ENCODE assay signal across 26 mouse cellular contexts in the genomic region with DNA sequence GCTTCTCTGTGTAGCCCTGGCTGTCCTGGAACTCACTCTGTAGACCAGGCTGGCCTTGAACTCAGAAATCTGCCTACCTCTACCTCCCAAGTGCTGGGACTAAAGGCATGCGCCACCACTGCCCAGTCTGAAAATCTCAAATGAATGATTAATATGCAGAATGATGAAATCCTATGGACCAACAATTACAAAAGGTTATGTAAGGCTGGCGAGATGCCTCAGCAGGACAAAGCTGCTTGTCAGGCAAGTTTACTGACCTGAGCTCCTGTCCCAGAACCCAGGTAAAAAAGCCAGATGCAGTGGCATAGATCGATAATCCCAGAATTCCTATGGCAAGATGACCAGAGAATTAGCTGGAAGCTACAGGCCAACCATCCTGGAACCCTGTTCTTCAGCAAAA. TPM values are rescaled to one million over a fixed set of nuclear protein-coding genes. Genes with fewer than 3 reads are reported as not detected.
DNase-seq lines count a peak whose midpoint lies in the region; ATAC-seq and TF ChIP-seq lines count a peak whose summit lies in the region.
"Had no signal": no experiment of that assay in that cellular context is flagged by ENCODE, and none has a peak within 500 bp of the region (broad histone marks: within the 10 kb centered on the region; RNA-seq: fewer than 3 reads in every experiment).

No protein-coding gene starts in this region.

- H3K4me3 ChIP-seq in kidney, adult 2 months (ENCODE audit: insufficient read depth, low read depth, low read length): no peak overlapping the region
- no peak overlapping the region for H3K4me3 ChIP-seq in kidney, embryonic 14.5 days (ENCODE audit: low read length)
- H3K4me3 ChIP-seq in hindbrain, embryonic 13.5 days: no peak overlapping the region
- H3K4me3 ChIP-seq: forebrain, embryonic 15.5 days; heart, adult 2 months; heart, embryonic 13.5 days; hindbrain, embryonic 15.5 days; limb, embryonic 10.5 days; limb, embryonic 15.5 days; midbrain, embryonic 15.5 days; neural tube, embryonic 15.5 days; stomach, embryonic 15.5 days had no signal

- peaks cover 9% of the 10 kb centered on the region for H3K4me1 ChIP-seq in kidney, adult 2 months (ENCODE audit: control insufficient read depth, insufficient read depth, low read length)
- 0 out of 2 replicates have a peak, but pooled peaks cover 4% of the 10 kb centered on the region for H3K4me1 ChIP-seq in kidney, embryonic 14.5 days (ENCODE audit: control insufficient read depth, insufficient read depth, low read length)
- H3K4me1 ChIP-seq in hindbrain, embryonic 13.5 days (replicated peaks): no peaks in the 10 kb centered on the region
- H3K4me1 ChIP-seq: forebrain, embryonic 15.5 days; heart, embryonic 13.5 days; hindbrain, embryonic 15.5 days; limb, embryonic 15.5 days; midbrain, embryonic 15.5 days; neural tube, embryonic 15.5 days; stomach, embryonic 15.5 days had no signal

- H3K9me3 ChIP-seq in kidney, embryonic 14.5 days (ENCODE audit: control insufficient read depth, low read length): no peaks in the 10 kb centered on the region
- no peaks in the 10 kb centered on the region for H3K9me3 ChIP-seq in hindbrain, embryonic 13.5 days
- H3K9me3 ChIP-seq: forebrain, embryonic 15.5 days; heart, embryonic 13.5 days; hindbrain, embryonic 15.5 days; limb, embryonic 10.5 days; limb, embryonic 15.5 days; midbrain, embryonic 15.5 days; neural tube, embryonic 15.5 days; stomach, embryonic 15.5 days had no signal

- 81% methylated on average over 3 of the region's 3 CpGs for WGBS in kidney, adult 2 months
- 89% methylated on average over 3 of the region's 3 CpGs for WGBS in kidney, embryonic 14.5 days
- WGBS in hindbrain, embryonic 13.5 days: 91% methylated on average over 3 of the region's 3 CpGs

- H3K27ac ChIP-seq in kidney, adult 2 months (ENCODE audit: insufficient read depth, low read depth, low read length): no peak overlapping the region
- no peak overlapping the region for H3K27ac ChIP-seq in kidney, embryonic 14.5 days (ENCODE audit: low read depth, low read length)
- no peak overlapping the region for H3K27ac ChIP-seq in hindbrain, embryonic 13.5 days
- H3K27ac ChIP-seq: forebrain, embryonic 15.5 days; heart, adult 2 months; heart, embryonic 13.5 days; hindbrain, embryonic 15.5 days; limb, embryonic 10.5 days; limb, embryonic 15.5 days; macrophage; midbrain, embryonic 15.5 days; neural tube, embryonic 15.5 days; stomach, embryonic 15.5 days had no signal

- H3K27me3 ChIP-seq in kidney, adult 2 months (replicated peaks; ENCODE audit: control insufficient read depth, insufficient read depth, low read length): no peaks in the 10 kb centered on the region
- no peaks in the 10 kb centered on the region for H3K27me3 ChIP-seq in kidney, embryonic 14.5 days (ENCODE audit: control insufficient read depth, insufficient read depth, low read length)
- H3K27me3 ChIP-seq in hindbrain, embryonic 13.5 days: no peaks in the 10 kb centered on the region
- H3K27me3 ChIP-seq: forebrain, embryonic 15.5 days; heart, embryonic 13.5 days; hindbrain, embryonic 15.5 days; limb, embryonic 15.5 days; midbrain, embryonic 15.5 days; neural tube, embryonic 15.5 days; stomach, embryonic 15.5 days had no signal

- peak; percentile 20 for DNase-seq in kidney, adult 2 months
- DNase-seq in 3134 (ENCODE audit: extremely low read depth, insufficient read length, low spot score) (peak; percentile 8), 3T3-L1 (ENCODE audit: low read depth, low spot score) (peak; percentile 13)
- DNase-seq in gonadal fat pad, adult 2 months (ENCODE audit: low read depth): peak; percentile 34
- DNase-seq in urinary bladder, adult 2 months (ENCODE audit: low spot score): no peak
- DNase-seq: cerebellum, adult 8-10 months; cerebellum, postnatal 25 days; gastrocnemius, postnatal 25 days; heart, adult 2 months; kidney, adult 18-20 months; kidney, postnatal 10 days; layer of hippocampus, adult 9-11 months; right cerebral cortex, postnatal 25 days; thymus, postnatal 14 days had no signal

- H3K36me3 ChIP-seq in kidney, adult 2 months (ENCODE audit: control insufficient read depth, insufficient read depth, low read length): no peaks in the 10 kb centered on the region
- no peaks in the 10 kb centered on the region for H3K36me3 ChIP-seq in kidney, embryonic 14.5 days (ENCODE audit: control insufficient read depth, insufficient read depth, low read length)
- H3K36me3 ChIP-seq in hindbrain, embryonic 13.5 days: no peaks in the 10 kb centered on the region
- H3K36me3 ChIP-seq: forebrain, embryonic 15.5 days; heart, embryonic 13.5 days; hindbrain, embryonic 15.5 days; limb, embryonic 10.5 days; limb, embryonic 15.5 days; midbrain, embryonic 15.5 days; neural tube, embryonic 15.5 days; stomach, embryonic 15.5 days had no signal

- no peak for TF ChIP-seq CTCF in kidney, adult 2 months (conservative IDR thresholded peaks at IDR 0.05; ENCODE audit: insufficient read depth, insufficient read length, low read depth, low read length)

- ATAC-seq in kidney, embryonic 14.5 days (ENCODE audit: low FRiP score, low TSS enrichment): no peak
- no peak for ATAC-seq in hindbrain, embryonic 13.5 days (ENCODE audit: low FRiP score)
- ATAC-seq: forebrain, embryonic 15.5 days; inflammation-experienced regulatory T-cells, adult 6 months; midbrain, embryonic 15.5 days had no signal

- no peak for TF ChIP-seq POLR2A in kidney, adult 2 months (IDR thresholded peaks at IDR 0.05; ENCODE audit: low read depth, low read length)

- no peak overlapping the region for H3K4me2 ChIP-seq in kidney, embryonic 14.5 days (replicated peaks; ENCODE audit: low read depth, low read length)
- H3K4me2 ChIP-seq in hindbrain, embryonic 13.5 days: no peak overlapping the region
- H3K4me2 ChIP-seq: forebrain, embryonic 15.5 days; heart, embryonic 13.5 days; hindbrain, embryonic 15.5 days; limb, embryonic 15.5 days; midbrain, embryonic 15.5 days; neural tube, embryonic 15.5 days; stomach, embryonic 15.5 days had no signal

- H3K9ac ChIP-seq in kidney, embryonic 14.5 days (ENCODE audit: low read depth, low read length): no peak overlapping the region
- H3K9ac ChIP-seq in hindbrain, embryonic 13.5 days: no peak overlapping the region
- H3K9ac ChIP-seq: forebrain, embryonic 15.5 days; heart, embryonic 13.5 days; hindbrain, embryonic 15.5 days; limb, embryonic 15.5 days; midbrain, embryonic 15.5 days; neural tube, embryonic 15.5 days; stomach, embryonic 15.5 days had no signal

RNA-seq across cellular contexts. Expression of a gene that starts 28.3 kb away (rescaled TPM):
- polyA plus RNA-seq in kidney, adult 2 months (2012; rRNA removed): 10.0 and 12.5 TPM in 2 replicates
- 15.7 and 30.3 TPM in 2 replicates for polyA plus RNA-seq in kidney, embryonic 14.5 days (2014; fragmentation: Nextera tagmentation; extraction: Ambion mirVana)
- polyA plus RNA-seq in gonadal fat pad, adult 2 months (2012; rRNA removed): 11.3 and 18.7 TPM in 2 replicates
- 15.2 and 18.3 TPM in 2 replicates for polyA plus RNA-seq in urinary bladder, adult 2 months (2012; rRNA removed)
- 10.9 and 11.2 TPM in 2 replicates for polyA plus RNA-seq in hindbrain, embryonic 13.5 days (2015; fragmentation: Nextera tagmentation; extraction: Ambion mirVana)
